Mouse (Mus musculus) MEL (cell line): ENCODE results near the gene Zfp142. TPM values are rescaled to one million over a fixed set of nuclear protein-coding genes. Genes with fewer than 3 reads are reported as not detected.

Experiments
- DNase-seq: peaks from one replicate; pipeline ENCODE4 v3.0.0; 2011; ENCODE audit warnings: low read depth, low spot score
- H3K27ac ChIP-seq: 2 replicates; pipeline ENCODE4 v1.5.1; 2012; ENCODE audit warnings: low read depth, mild to moderate bottlenecking, control low read depth, low read length, moderate library complexity; ENCODE audit not compliant: control insufficient read depth
- H3K27me3 ChIP-seq, 2 experiments: fragments of 150-350 bp in 1 of 2; sonication (generic) in 1 of 2; 2 replicates each; pipeline ENCODE4 v1.6.1; 2012; ENCODE audit warnings: low read length in 2 of 2, mild to moderate bottlenecking in 2 of 2, improper control_type of control experiment in 1 of 2, moderate library complexity in 1 of 2; ENCODE audit not compliant: insufficient read depth in 2 of 2, control insufficient read depth in 1 of 2
- H3K36me3 ChIP-seq, 2 experiments: 2 replicates each; pipeline ENCODE4 v1.6.1; 2012 to 2014; ENCODE audit warnings: low read length in 2 of 2, improper control_type of control experiment in 1 of 2, inconsistent platforms in 1 of 2, mild to moderate bottlenecking in 1 of 2; ENCODE audit not compliant: insufficient read depth in 2 of 2, control insufficient read depth in 1 of 2
- H3K4me1 ChIP-seq, 2 experiments: fragments of 150-350 bp in 1 of 2; sonication (generic) in 1 of 2; 2 replicates each; pipeline ENCODE4 v1.6.1; 2012; ENCODE audit warnings: low read length in 2 of 2, improper control_type of control experiment in 1 of 2, mild to moderate bottlenecking in 1 of 2; ENCODE audit not compliant: insufficient read depth in 2 of 2, control insufficient read depth in 1 of 2
- H3K4me3 ChIP-seq, 2 experiments: fragments of 150-350 bp in 1 of 2; sonication (generic) in 1 of 2; 2 replicates each; pipeline ENCODE4 v1.5.1; 2012; ENCODE audit warnings: low read depth in 2 of 2, low read length in 2 of 2, mild to moderate bottlenecking in 2 of 2, moderate library complexity in 2 of 2, control low read depth in 1 of 2, improper control_type of control experiment in 1 of 2; ENCODE audit not compliant: control insufficient read depth in 1 of 2, insufficient read depth in 1 of 2
- H3K79me2 ChIP-seq: 2 replicates; pipeline ENCODE4 v1.6.1; 2012; ENCODE audit warnings: mild to moderate bottlenecking, low read length, moderate library complexity; ENCODE audit not compliant: control insufficient read depth, poor library complexity, insufficient read depth
- H3K9ac ChIP-seq: 2 replicates; pipeline ENCODE4 v1.6.1; 2012; ENCODE audit warnings: low read depth, mild to moderate bottlenecking, control low read depth, low read length, moderate library complexity; ENCODE audit not compliant: control insufficient read depth, poor library complexity, severe bottlenecking
- H3K9me3 ChIP-seq: fragments of 150-350 bp; sonication (generic); replicated peaks from 2 replicates; pipeline ENCODE4 v1.6.1; 2012; ENCODE audit warnings: mild to moderate bottlenecking, low read length, improper control_type of control experiment, moderate library complexity; ENCODE audit not compliant: insufficient read depth
- BHLHE40 ChIP-seq: IDR thresholded peaks from 2 replicates; pipeline ENCODE4 v1.6.1; 2012; ENCODE audit warnings: low read depth, mild to moderate bottlenecking, inconsistent platforms, low read length, improper control_type of control experiment, borderline replicate concordance
- CTCF ChIP-seq, 3 experiments: IDR thresholded peaks in 2 of 3; conservative IDR thresholded peaks in 1 of 3; 2 replicates each; pipeline ENCODE4 v1.5.1; 2011 to 2012; ENCODE audit warnings: low read length in 3 of 3, low read depth in 2 of 3, mild to moderate bottlenecking in 2 of 3, improper control_type of control experiment in 1 of 3, inconsistent platforms in 1 of 3, mixed read lengths in 1 of 3, moderate library complexity in 1 of 3; ENCODE audit not compliant: control insufficient read depth in 1 of 3, insufficient read depth in 1 of 3, poor library complexity in 1 of 3, severe bottlenecking in 1 of 3
- EP300 ChIP-seq, 2 experiments: IDR thresholded peaks; 2 replicates each; pipeline ENCODE4 v1.6.1; 2011; ENCODE audit warnings: improper control_type of control experiment in 2 of 2, low read length in 2 of 2, low read depth in 1 of 2, mild to moderate bottlenecking in 1 of 2
- ETS1 ChIP-seq: IDR thresholded peaks from 2 replicates; pipeline ENCODE4 v1.6.1; 2012; ENCODE audit warnings: low read depth, mild to moderate bottlenecking, inconsistent platforms, low read length, improper control_type of control experiment, moderate library complexity
- GATA1 ChIP-seq: IDR thresholded peaks from 2 replicates; pipeline ENCODE4 v1.6.1; 2011; ENCODE audit warnings: low read depth, low read length, improper control_type of control experiment
- HCFC1 ChIP-seq: IDR thresholded peaks from 2 replicates; pipeline ENCODE4 v1.6.1; 2012; ENCODE audit warnings: low read depth, mild to moderate bottlenecking, inconsistent platforms, low read length, improper control_type of control experiment, moderate library complexity
- KAT2A ChIP-seq: conservative IDR thresholded peaks from 2 replicates; pipeline ENCODE4 v1.6.1; 2012; ENCODE audit warnings: low read depth, low read length, improper control_type of control experiment, inconsistent platforms
- MAX ChIP-seq: IDR thresholded peaks from 2 replicates; pipeline ENCODE4 v1.6.1; 2011; ENCODE audit warnings: low read length, improper control_type of control experiment
- MAZ ChIP-seq: IDR thresholded peaks from 2 replicates; pipeline ENCODE4 v1.6.1; 2012; ENCODE audit warnings: low read depth, mild to moderate bottlenecking, inconsistent platforms, low read length, improper control_type of control experiment
- MEF2A ChIP-seq: IDR thresholded peaks from 2 replicates; pipeline ENCODE4 v1.6.1; 2014; ENCODE audit warnings: low read depth, mild to moderate bottlenecking, inconsistent platforms, low read length, improper control_type of control experiment; ENCODE audit not compliant: poor library complexity, insufficient replicate concordance, severe bottlenecking; ENCODE audit errors: extremely low read depth
- MXI1 ChIP-seq: IDR thresholded peaks from 2 replicates; pipeline ENCODE4 v1.6.1; 2011; ENCODE audit warnings: mild to moderate bottlenecking, low read depth, low read length, improper control_type of control experiment
- MYC ChIP-seq: IDR thresholded peaks from 2 replicates; pipeline ENCODE4 v1.6.1; 2011; ENCODE audit warnings: low read depth, mild to moderate bottlenecking, low read length, improper control_type of control experiment, moderate library complexity
- POLR2A ChIP-seq, 2 experiments: IDR thresholded peaks; 2 replicates each; pipeline ENCODE4 v1.6.1; 2011 to 2012; ENCODE audit warnings: low read length in 2 of 2, mild to moderate bottlenecking in 2 of 2, control low read depth in 1 of 2, improper control_type of control experiment in 1 of 2, low read depth in 1 of 2, moderate library complexity in 1 of 2; ENCODE audit not compliant: control insufficient read depth in 1 of 2, insufficient read depth in 1 of 2, poor library complexity in 1 of 2
- RCOR1 ChIP-seq: IDR thresholded peaks from 2 replicates; pipeline ENCODE4 v1.6.1; 2012; ENCODE audit warnings: low read depth, mild to moderate bottlenecking, inconsistent platforms, low read length, improper control_type of control experiment
- SIN3A ChIP-seq: IDR thresholded peaks from 2 replicates; pipeline ENCODE4 v1.6.1; 2012; ENCODE audit warnings: low read length, improper control_type of control experiment, inconsistent platforms
- TAL1 ChIP-seq: IDR thresholded peaks from 2 replicates; pipeline ENCODE4 v1.6.1; 2012; ENCODE audit warnings: mild to moderate bottlenecking, inconsistent platforms, low read length, moderate library complexity, mixed read lengths
- TBP ChIP-seq: IDR thresholded peaks from 2 replicates; pipeline ENCODE4 v1.8.0; 2011; ENCODE audit warnings: low read depth, low read length, improper control_type of control experiment
- TCF12 ChIP-seq: IDR thresholded peaks from 2 replicates; pipeline ENCODE4 v1.6.1; 2014; ENCODE audit warnings: low read depth, mild to moderate bottlenecking, inconsistent platforms, low read length, improper control_type of control experiment, moderate library complexity
- ZKSCAN1 ChIP-seq: IDR thresholded peaks from 2 replicates; pipeline ENCODE4 v1.6.1; 2012; ENCODE audit warnings: low read depth, mild to moderate bottlenecking, inconsistent platforms, low read length, improper control_type of control experiment, moderate library complexity
- ZNF384 ChIP-seq: IDR thresholded peaks from 2 replicates; pipeline ENCODE4 v1.6.1; 2012; ENCODE audit warnings: low read depth, mild to moderate bottlenecking, inconsistent platforms, low read length, improper control_type of control experiment
- polyA plus RNA-seq, 2 experiments: library from polyadenylated mRNA; stranded (reverse) in 1 of 2; unstranded in 1 of 2; fragments of >175 nt in 1 of 2; fragments of >200 nt in 1 of 2; gene quantifications; 2 replicates each; pipeline versions ENCODE4 v1.2.1 to v1.2.4; 2012; ENCODE audit warnings: low replicate concordance in 2 of 2, low read depth in 1 of 2; ENCODE audit not compliant: insufficient read length in 2 of 2, insufficient read depth in 1 of 2, missing spikeins in 1 of 2
- total RNA-seq: library from RNA; depleted of rRNA; stranded (reverse); fragments of 300-350 nt; gene quantifications from 2 replicates; pipeline ENCODE4 v1.2.3, GENCODE M21; 2012

Zfp142 gene
- total and polyA plus RNA-seq, 3 experiments, result 10.6 to 21.8 TPM; not detected in 1

GRCm38 (mm10) chr1:74584616-74585398, 3.2 kb downstream of the Zfp142 start:
- no peak for DNase-seq
- peak overlapping the region; percentile 85 for H3K27ac ChIP-seq
- H3K4me3 ChIP-seq, result peak overlapping the region in 1 of 2 experiments; percentile 51; a peak in 3 of 4 replicates
- H3K4me1 ChIP-seq, result peaks cover 25 to 30% of the 10 kb centered on the region in 2 experiments
- no peaks in the 10 kb centered on the region for H3K27me3 ChIP-seq
- peaks cover 41% of the 10 kb centered on the region for H3K79me2 ChIP-seq
- TF ChIP-seq MXI1, result no peak; the same call in 1 of the 2 replicates
- TF ChIP-seq TCF12, result peak; percentile 97
- TF ChIP-seq SIN3A, result peak; percentile 76
- TF ChIP-seq RCOR1, result peak; percentile 56; the same call in 1 of the 2 replicates
- no peak for TF ChIP-seq ZNF384
- peak; percentile 93 for TF ChIP-seq EP300 (IDR thresholded peaks at IDR 0.05; ENCODE audit: low read depth in 1 of 2, low read length in 2 of 2)
- peak; percentile 95 for TF ChIP-seq GATA1
- TF ChIP-seq MAZ, result 0 out of 2 replicates have a peak, but pooled peaks have one; percentile 39
- 0 out of 2 replicates have a peak, but pooled peaks have one; percentile 15 for TF ChIP-seq MAX
- 0 out of 2 replicates have a peak, but pooled peaks have one; percentile 7 for TF ChIP-seq TBP
- TF ChIP-seq BHLHE40, result no peak
- peak; percentile 76 for TF ChIP-seq ETS1
- no peak for TF ChIP-seq MYC
- TF ChIP-seq KAT2A, result peak; percentile 41
- TF ChIP-seq MEF2A, result peak; percentile 66; the same call in 1 of the 2 replicates
- TF ChIP-seq TAL1, result peak; percentile 87
- TF ChIP-seq HCFC1, result peak; percentile 49; the same call in 1 of the 2 replicates
- no peak for TF ChIP-seq ZKSCAN1
- TF ChIP-seq, all 39 proteins: peak for 13
- Histone ChIP-seq H3K9me3 (no peaks in the 10 kb centered on the region), H3K9ac (peak overlapping the region; percentile 22), H3K36me3 (peaks cover 27 to 37% of the 10 kb centered on the region in 2 experiments)

GRCm38 (mm10) chr1:74582621-74583020, 5.4 kb downstream of the Zfp142 start:
- DNase-seq, result no peak
- Histone ChIP-seq H3K27me3 (no peaks in the 10 kb centered on the region), H3K4me3 (no peak overlapping the region), H3K79me2 (peaks cover 32% of the 10 kb centered on the region), H3K4me1 (peaks cover 17 to 30% of the 10 kb centered on the region in 2 experiments), H3K9me3 (no peaks in the 10 kb centered on the region), H3K36me3 (peaks cover 37 to 39% of the 10 kb centered on the region in 2 experiments)
- TF ChIP-seq POLR2A (IDR thresholded peaks at IDR 0.05; ENCODE audit: control insufficient read depth in 1 of 2, insufficient read depth in 1 of 2, low read depth in 1 of 2, low read length in 2 of 2, poor library complexity in 1 of 2) (no peak), CTCF (IDR thresholded peaks at IDR 0.05 in 2 of 3, conservative IDR thresholded peaks at IDR 0.05 in 1 of 3; ENCODE audit: control insufficient read depth in 1 of 3, insufficient read depth in 1 of 3, low read depth in 2 of 3, low read length in 3 of 3, poor library complexity in 1 of 3, severe bottlenecking in 1 of 3) (no peak)
- TF ChIP-seq, all 39 proteins: peak for 0
- Histone ChIP-seq H3K27ac (no peak overlapping the region), H3K9ac (no peak overlapping the region)
